26 mouse cellular contexts compared by ENCODE assay signal in the genomic region with DNA sequence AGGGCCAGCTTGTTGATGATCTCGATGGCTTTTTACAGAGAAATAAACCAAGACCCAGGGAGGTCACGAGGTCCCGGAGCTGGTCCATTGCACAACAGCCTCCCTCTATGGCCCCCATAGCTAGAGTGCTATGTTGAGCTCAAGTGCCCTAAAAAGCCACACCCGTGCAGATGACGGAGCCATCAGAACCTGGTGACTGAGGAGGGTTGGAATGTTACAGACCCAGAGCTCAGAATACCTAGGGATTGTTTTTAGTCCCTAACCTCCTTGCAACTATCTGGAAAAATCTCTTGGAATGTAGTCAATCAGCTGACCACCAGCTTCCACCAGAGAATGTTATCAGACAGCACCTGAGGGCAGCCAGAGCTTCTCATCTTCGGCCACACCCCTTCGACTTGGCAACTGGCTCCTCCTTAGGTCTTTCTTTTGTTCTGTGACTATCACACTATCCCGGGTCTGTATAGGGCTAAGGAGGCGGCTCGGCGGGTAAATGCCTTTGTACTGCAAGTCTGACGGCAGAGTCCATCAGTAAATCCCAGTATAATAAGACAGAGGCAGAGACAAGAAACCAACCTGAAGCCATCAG. TPM values are rescaled to one million over a fixed set of nuclear protein-coding genes. Genes with fewer than 3 reads are reported as not detected.
DNase-seq lines count a peak whose midpoint lies in the region; ATAC-seq lines count a peak whose summit lies in the region.
"Had no signal": no experiment of that assay in that cellular context is flagged by ENCODE, and none has a peak within 500 bp of the region (broad histone marks: within the 10 kb centered on the region; RNA-seq: fewer than 3 reads in every experiment).

No protein-coding gene starts in this region.

- no peaks in the 10 kb centered on the region for H3K9me3 ChIP-seq in heart, embryonic 10.5 days
- no peaks in the 10 kb centered on the region for H3K9me3 ChIP-seq in heart, embryonic 12.5 days (replicated peaks)
- H3K9me3 ChIP-seq in liver, embryonic 13.5 days (replicated peaks) = no peaks in the 10 kb centered on the region
- no peaks in the 10 kb centered on the region for H3K9me3 ChIP-seq in kidney, embryonic 14.5 days (ENCODE audit: control insufficient read depth, low read length)
- H3K9me3 ChIP-seq: embryonic facial prominence, embryonic 15.5 days; forebrain, embryonic 12.5 days; limb, embryonic 15.5 days had no signal

- peaks cover 36% of the 10 kb centered on the region for H3K4me1 ChIP-seq in heart, embryonic 10.5 days
- peaks cover 25% of the 10 kb centered on the region for H3K4me1 ChIP-seq in heart, embryonic 12.5 days (replicated peaks)
- peaks cover 47% of the 10 kb centered on the region for H3K4me1 ChIP-seq in liver, embryonic 13.5 days (replicated peaks)
- H3K4me1 ChIP-seq in kidney, embryonic 14.5 days (ENCODE audit: control insufficient read depth, insufficient read depth, low read length) = 0 out of 2 replicates have a peak, but pooled peaks cover 3% of the 10 kb centered on the region
- H3K4me1 ChIP-seq: embryonic facial prominence, embryonic 15.5 days had no signal

- no peak for ATAC-seq in heart, embryonic 12.5 days (ENCODE audit: insufficient number of reproducible peaks, low FRiP score)
- ATAC-seq in liver, embryonic 13.5 days (ENCODE audit: low read depth) = peak; percentile 66
- ATAC-seq in kidney, embryonic 14.5 days (ENCODE audit: low FRiP score, low TSS enrichment) = no peak
- ATAC-seq in erythroblast, adult 5-6 weeks (replicated peaks; ENCODE audit: low FRiP score, poor library complexity, severe bottlenecking) = no peak
- ATAC-seq: CD4-positive, CD25-positive, alpha-beta regulatory T cell, adult 4 months; hindbrain, embryonic 16.5 days; intestine, postnatal 0 days had no signal

- no peak overlapping the region for H3K4me3 ChIP-seq in heart, embryonic 10.5 days
- no peak overlapping the region for H3K4me3 ChIP-seq in heart, embryonic 12.5 days
- H3K4me3 ChIP-seq in liver, embryonic 13.5 days (replicated peaks) = no peak overlapping the region
- H3K4me3 ChIP-seq in kidney, embryonic 14.5 days (ENCODE audit: low read length) = no peak overlapping the region
- H3K4me3 ChIP-seq: embryonic facial prominence, embryonic 15.5 days; forebrain, embryonic 12.5 days; layer of hippocampus, adult 2 months; limb, embryonic 15.5 days had no signal

- H3K27ac ChIP-seq in heart, embryonic 10.5 days = peak overlapping the region; percentile 23; the same call in 1 of the 2 replicates
- H3K27ac ChIP-seq in heart, embryonic 12.5 days (ENCODE audit: poor library complexity, severe bottlenecking) = no peak overlapping the region
- H3K27ac ChIP-seq in liver, embryonic 13.5 days = no peak overlapping the region
- H3K27ac ChIP-seq in kidney, embryonic 14.5 days (ENCODE audit: low read depth, low read length) = no peak overlapping the region
- H3K27ac ChIP-seq: embryonic facial prominence, embryonic 15.5 days; forebrain, embryonic 12.5 days; kidney, postnatal 0 days; layer of hippocampus, adult 2 months; limb, embryonic 15.5 days had no signal

- H3K36me3 ChIP-seq in heart, embryonic 10.5 days = no peaks in the 10 kb centered on the region
- H3K36me3 ChIP-seq in heart, embryonic 12.5 days = no peaks in the 10 kb centered on the region
- H3K36me3 ChIP-seq in liver, embryonic 13.5 days = no peaks in the 10 kb centered on the region
- no peaks in the 10 kb centered on the region for H3K36me3 ChIP-seq in kidney, embryonic 14.5 days (ENCODE audit: control insufficient read depth, insufficient read depth, low read length)
- H3K36me3 ChIP-seq: embryonic facial prominence, embryonic 15.5 days; forebrain, embryonic 12.5 days; limb, embryonic 15.5 days had no signal

- WGBS in heart, embryonic 10.5 days = 48% methylated on average over 12 of the region's 12 CpGs
- 50% methylated on average over 12 of the region's 12 CpGs for WGBS in heart, embryonic 12.5 days
- WGBS in liver, embryonic 13.5 days (ENCODE audit: insufficient replicate concordance) = 31% methylated on average over 12 of the region's 12 CpGs
- 54% methylated on average over 12 of the region's 12 CpGs for WGBS in kidney, embryonic 14.5 days

- no peak overlapping the region for H3K9ac ChIP-seq in heart, embryonic 12.5 days
- no peak overlapping the region for H3K9ac ChIP-seq in liver, embryonic 13.5 days
- H3K9ac ChIP-seq in kidney, embryonic 14.5 days (ENCODE audit: low read depth, low read length) = no peak overlapping the region
- H3K9ac ChIP-seq: embryonic facial prominence, embryonic 15.5 days; forebrain, embryonic 12.5 days; limb, embryonic 15.5 days had no signal

- H3K4me2 ChIP-seq in heart, embryonic 12.5 days = no peak overlapping the region
- peak overlapping the region; percentile 41 for H3K4me2 ChIP-seq in liver, embryonic 13.5 days
- no peak overlapping the region for H3K4me2 ChIP-seq in kidney, embryonic 14.5 days (replicated peaks; ENCODE audit: low read depth, low read length)
- H3K4me2 ChIP-seq: embryonic facial prominence, embryonic 15.5 days; forebrain, embryonic 12.5 days; limb, embryonic 15.5 days; midbrain, embryonic 11.5 days had no signal

- H3K27me3 ChIP-seq in heart, embryonic 10.5 days (ENCODE audit: insufficient read depth, poor library complexity, severe bottlenecking) = peaks cover 48% of the 10 kb centered on the region
- peaks cover 25% of the 10 kb centered on the region for H3K27me3 ChIP-seq in heart, embryonic 12.5 days (replicated peaks)
- H3K27me3 ChIP-seq in liver, embryonic 13.5 days = peaks cover 35% of the 10 kb centered on the region
- peaks cover 4% of the 10 kb centered on the region; the same call in 1 of the 2 replicates for H3K27me3 ChIP-seq in kidney, embryonic 14.5 days (ENCODE audit: control insufficient read depth, insufficient read depth, low read length)

- DNase-seq in heart, embryonic 10.5 days (ENCODE audit: low spot score) = no peak
- peak; percentile 36 for DNase-seq in WW6 (ENCODE audit: low read depth, low spot score)
- DNase-seq in liver, embryonic 13.5 days = peak; percentile 46
- DNase-seq in yolk sac, embryonic 10.5 days (ENCODE audit: low spot score) = peak; percentile 60
- DNase-seq: adrenal gland, postnatal 14 days; cerebellum, adult 11 months; cerebellum, postnatal 10 days; gastrocnemius, postnatal 10 days; heart, adult 11 months; heart, postnatal 36 days; lung, postnatal 14 days; retina, postnatal 1 day; thymus, postnatal 14 days had no signal

RNA-seq across cellular contexts. Expression of gene Fabp3, which starts 6.0 kb away (rescaled TPM):
- polyA plus RNA-seq in heart, embryonic 10.5 days (2016; fragmentation: Nextera tagmentation; extraction: Ambion mirVana) = 245 and 506 TPM in 2 replicates
- 762 and 794 TPM in 2 replicates for polyA plus RNA-seq in heart, embryonic 12.5 days (2016; fragmentation: Nextera tagmentation; extraction: Ambion mirVana)
- 1.5 and 2.8 TPM in 2 replicates for polyA plus RNA-seq in liver, embryonic 13.5 days (2015; fragmentation: Nextera tagmentation; extraction: Ambion mirVana)
- 15.7 and 16.0 TPM in 2 replicates for polyA plus RNA-seq in kidney, embryonic 14.5 days (2014; fragmentation: Nextera tagmentation; extraction: Ambion mirVana)
- 2.1 TPM in 1 of 2 replicates, not detected in the other for total RNA-seq in erythroblast, adult 5-6 weeks (2015; ENCODE audit: low replicate concordance)
- total RNA-seq in erythroblast, adult 5-6 weeks (2017; ENCODE audit: low replicate concordance) = not detected in 2 replicates
- polyA plus RNA-seq: CD4-positive, CD25-positive, alpha-beta regulatory T cell, adult 4 months had no signal

RNA-seq across cellular contexts. Expression of gene Gm10570, which starts 6.1 kb away (rescaled TPM):
- 0.58 and 1.1 TPM in 2 replicates for polyA plus RNA-seq in heart, embryonic 10.5 days (2016; fragmentation: Nextera tagmentation; extraction: Ambion mirVana)
- 0.88 and 1.5 TPM in 2 replicates for polyA plus RNA-seq in heart, embryonic 12.5 days (2016; fragmentation: Nextera tagmentation; extraction: Ambion mirVana)
- polyA plus RNA-seq in liver, embryonic 13.5 days (2015; fragmentation: Nextera tagmentation; extraction: Ambion mirVana) = not detected in 2 replicates
- polyA plus RNA-seq in kidney, embryonic 14.5 days (2014; fragmentation: Nextera tagmentation; extraction: Ambion mirVana) = not detected in 2 replicates
- total RNA-seq in erythroblast, adult 5-6 weeks (2015; ENCODE audit: low replicate concordance) = not detected in 2 replicates
- not detected in 2 replicates for total RNA-seq in erythroblast, adult 5-6 weeks (2017; ENCODE audit: low replicate concordance)
- total RNA-seq: gastrocnemius, postnatal 10 days had no signal
- polyA plus RNA-seq: CD4-positive, CD25-positive, alpha-beta regulatory T cell, adult 4 months; forebrain, embryonic 12.5 days; intestine, postnatal 0 days; limb, embryonic 15.5 days; midbrain, embryonic 11.5 days; testis, adult 2 months had no signal

RNA-seq across cellular contexts. Expression of gene Serinc2, which starts 23.4 kb away (rescaled TPM):
- polyA plus RNA-seq in heart, embryonic 10.5 days (2016; fragmentation: Nextera tagmentation; extraction: Ambion mirVana) = 5.4 and 12.1 TPM in 2 replicates
- polyA plus RNA-seq in heart, embryonic 12.5 days (2016; fragmentation: Nextera tagmentation; extraction: Ambion mirVana) = 13.6 and 14.1 TPM in 2 replicates
- 0.99 and 1.6 TPM in 2 replicates for polyA plus RNA-seq in liver, embryonic 13.5 days (2015; fragmentation: Nextera tagmentation; extraction: Ambion mirVana)
- 42.7 and 44.9 TPM in 2 replicates for polyA plus RNA-seq in kidney, embryonic 14.5 days (2014; fragmentation: Nextera tagmentation; extraction: Ambion mirVana)
- not detected in 2 replicates for total RNA-seq in erythroblast, adult 5-6 weeks (2015; ENCODE audit: low replicate concordance)
- total RNA-seq in erythroblast, adult 5-6 weeks (2017; ENCODE audit: low replicate concordance) = 1.3 TPM in 1 of 2 replicates, not detected in the other

RNA-seq across cellular contexts. Expression of gene Zcchc17, which starts 57.4 kb away (rescaled TPM):
- polyA plus RNA-seq in heart, embryonic 10.5 days (2016; fragmentation: Nextera tagmentation; extraction: Ambion mirVana) = 52.7 and 55.3 TPM in 2 replicates
- polyA plus RNA-seq in heart, embryonic 12.5 days (2016; fragmentation: Nextera tagmentation; extraction: Ambion mirVana) = 46.2 and 48.2 TPM in 2 replicates
- polyA plus RNA-seq in liver, embryonic 13.5 days (2015; fragmentation: Nextera tagmentation; extraction: Ambion mirVana) = 50.2 and 57.6 TPM in 2 replicates
- 74.2 and 90.7 TPM in 2 replicates for polyA plus RNA-seq in kidney, embryonic 14.5 days (2014; fragmentation: Nextera tagmentation; extraction: Ambion mirVana)
- total RNA-seq in erythroblast, adult 5-6 weeks (2015; ENCODE audit: low replicate concordance) = 7.1 and 8.8 TPM in 2 replicates
- 27.9 and 61.2 TPM in 2 replicates for total RNA-seq in erythroblast, adult 5-6 weeks (2017; ENCODE audit: low replicate concordance)

RNA-seq across cellular contexts. Expression of gene Snrnp40, which starts 57.6 kb away (rescaled TPM):
- polyA plus RNA-seq in heart, embryonic 10.5 days (2016; fragmentation: Nextera tagmentation; extraction: Ambion mirVana) = 114 and 151 TPM in 2 replicates
- 84.5 and 85.5 TPM in 2 replicates for polyA plus RNA-seq in heart, embryonic 12.5 days (2016; fragmentation: Nextera tagmentation; extraction: Ambion mirVana)
- polyA plus RNA-seq in liver, embryonic 13.5 days (2015; fragmentation: Nextera tagmentation; extraction: Ambion mirVana) = 94.0 and 96.3 TPM in 2 replicates
- polyA plus RNA-seq in kidney, embryonic 14.5 days (2014; fragmentation: Nextera tagmentation; extraction: Ambion mirVana) = 186 and 189 TPM in 2 replicates
- 18.6 and 30.5 TPM in 2 replicates for total RNA-seq in erythroblast, adult 5-6 weeks (2015; ENCODE audit: low replicate concordance)
- total RNA-seq in erythroblast, adult 5-6 weeks (2017; ENCODE audit: low replicate concordance) = 25.0 and 28.2 TPM in 2 replicates

Comparison
In these comparisons a context has a peak if more than half of its experiments do, and no peak if none do; other contexts are left out.
1. RNA of gene Fabp3, which starts 6.0 kb away (polyA plus RNA-seq): 762 to 794 TPM in heart, embryonic 12.5 days and 245 to 506 TPM in heart, embryonic 10.5 days; 15.7 to 16.0 TPM in kidney, embryonic 14.5 days and 1.5 to 2.8 TPM in liver, embryonic 13.5 days; every median in the first group is over 10 times any median in the second.